Mouse (Mus musculus) kidney, adult 9 months (tissue): ENCODE measurements at regions not wholly inside any gene's neighbourhood (a gene's known extent, or its start where the extent isn't known, plus 50 kb on each side); places are given as distances from the start of the nearest gene placed in this dataset.

Source experiments
- DNase-seq: peaks from one replicate; pipeline ENCODE4 v3.0.0; 2022

DNA sequence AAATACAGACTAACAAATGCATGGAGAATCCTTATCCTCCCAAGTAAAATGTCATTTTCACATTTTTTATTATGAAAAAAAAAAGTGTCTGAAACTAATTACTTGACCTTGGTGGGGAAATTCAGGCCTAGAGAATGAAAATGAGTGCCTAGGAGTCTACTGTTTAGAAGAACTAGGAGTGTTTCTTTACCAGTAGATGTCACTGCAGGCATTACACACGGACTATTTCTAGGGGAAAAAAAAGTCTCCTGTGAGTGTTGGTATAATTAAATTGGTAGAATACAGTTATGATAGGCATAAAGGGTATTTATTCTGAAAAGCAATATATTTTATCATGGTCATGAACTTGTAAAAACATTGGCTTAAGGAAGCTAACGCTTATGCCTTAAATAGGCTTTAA lies 55.5 kb upstream of the Mpdz start:
- peak; percentile 40 for DNase-seq

DNA sequence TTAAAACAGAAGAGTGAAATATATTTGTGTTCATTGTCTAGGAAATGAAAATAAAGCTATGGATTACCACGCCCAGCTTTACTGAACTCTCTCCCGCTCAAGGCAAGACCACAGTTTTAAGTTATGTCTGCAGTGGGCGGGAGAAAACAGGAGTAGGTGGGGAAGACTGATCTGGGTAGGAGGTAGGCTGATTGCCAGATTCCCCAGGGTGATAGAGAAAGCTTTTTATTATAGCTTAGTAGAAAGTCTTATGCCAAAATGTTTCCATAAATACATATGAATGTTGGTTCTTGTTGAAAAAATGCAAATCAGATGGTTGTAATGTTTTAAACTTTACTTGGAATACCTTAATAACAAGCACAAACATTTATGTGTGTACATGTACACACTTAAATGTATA lies 50.2 kb upstream of the Mpdz start:
- DNase-seq: no peak
